Mouse (Mus musculus): ENCODE measurements around the gene Rfng. TPM values are rescaled to one million over a fixed set of nuclear protein-coding genes. Genes with fewer than 3 reads are reported as not detected.

The Rfng gene
- polyA plus RNA-seq, 2 experiments, result 39.0 to 61.0 TPM

DNA sequence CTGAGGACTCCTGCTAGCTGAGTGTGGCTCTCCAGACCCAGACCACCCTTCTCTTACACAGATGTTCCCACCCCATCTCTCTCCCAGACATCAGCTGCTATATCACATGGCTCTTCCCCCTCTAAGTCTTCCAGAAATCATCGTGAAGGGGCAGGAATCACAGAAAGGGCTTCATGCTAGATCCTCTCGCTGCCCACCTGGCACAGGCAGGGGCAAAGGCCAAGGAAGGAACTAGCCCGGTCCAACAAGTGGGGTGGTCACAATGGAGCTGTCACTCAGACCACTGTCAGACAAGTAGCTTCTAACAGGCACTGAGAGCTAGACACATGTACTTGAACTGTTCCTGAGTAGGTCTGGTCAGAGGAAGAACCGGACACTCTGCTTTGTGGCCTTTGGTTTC is 44.4 kb upstream of the Rfng start:
- Histone ChIP-seq H3K27me3 (ENCODE audit: control insufficient read depth, insufficient read depth, low read length) (no peaks in the 10 kb centered on the region), H3K9ac (ENCODE audit: low read depth, low read length, severe bottlenecking) (no peak overlapping the region), H3K27ac (replicated peaks; ENCODE audit: low read depth, low read length) (no peak overlapping the region), H3K4me1 (ENCODE audit: control insufficient read depth, insufficient read depth, low read length) (peaks cover 9% of the 10 kb centered on the region), H3K4me2 (replicated peaks; ENCODE audit: low read depth, low read length, severe bottlenecking) (no peak overlapping the region), H3K9me3 (ENCODE audit: control insufficient read depth, low read length) (no peaks in the 10 kb centered on the region), H3K36me3 (ENCODE audit: control insufficient read depth, insufficient read depth, low read length) (no peaks in the 10 kb centered on the region), H3K4me3 (replicated peaks; ENCODE audit: low read length) (no peak overlapping the region)
- 88% methylated on average over 4 of the region's 4 CpGs for WGBS
- TF ChIP-seq POLR2A (IDR thresholded peaks at IDR 0.05; ENCODE audit: borderline replicate concordance, extremely low read depth, insufficient read depth, insufficient read length), result no peak
- no peak for DNase-seq (ENCODE audit: low spot score)
- ATAC-seq (ENCODE audit: low FRiP score, low read depth), result no peak

DNA sequence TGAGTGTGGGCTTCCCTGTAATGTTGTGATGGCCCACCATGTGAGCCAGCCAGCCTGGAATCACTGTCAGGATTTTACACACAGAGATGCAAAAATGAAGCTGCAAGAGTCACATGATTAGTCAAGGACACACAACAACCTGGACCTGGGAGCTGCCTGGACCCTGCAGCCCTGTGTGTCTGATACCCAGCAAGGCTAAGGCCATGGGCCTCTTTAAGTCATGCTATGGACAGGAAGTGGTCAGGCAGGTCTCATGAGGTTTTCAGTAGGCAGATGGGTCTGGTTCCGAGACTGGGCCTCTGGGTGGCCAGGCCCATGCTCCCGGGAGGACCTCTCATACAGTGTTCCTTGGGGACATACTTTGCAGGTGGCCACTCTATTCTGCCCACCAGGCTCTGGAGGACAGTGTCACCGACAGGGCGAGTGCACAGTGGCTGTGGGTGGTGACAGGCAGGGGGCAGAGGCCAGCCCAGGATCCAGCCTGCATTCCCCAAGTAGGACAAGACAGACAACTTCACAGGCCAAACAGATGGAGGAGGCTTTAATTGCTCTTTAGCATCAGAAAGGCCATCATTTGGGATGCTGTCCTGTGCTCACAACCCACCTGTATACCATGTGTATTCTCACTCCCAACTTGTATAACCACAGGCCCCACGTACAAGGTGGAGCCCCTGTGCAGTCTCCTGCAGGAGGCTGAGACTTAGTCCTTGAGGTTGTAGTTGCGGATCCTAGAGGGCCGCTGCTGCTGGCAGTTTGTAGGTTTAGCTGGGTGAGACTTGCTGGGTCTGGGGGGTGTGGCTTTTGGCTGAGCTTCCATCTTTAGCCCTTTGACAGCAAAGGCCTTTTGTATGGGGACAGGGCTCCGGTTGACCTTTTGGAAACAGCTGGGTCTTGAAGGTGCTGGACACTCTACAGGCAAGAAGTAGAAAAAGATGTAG is 42.3 kb upstream of the Rfng start:
- H3K27ac ChIP-seq (replicated peaks; ENCODE audit: low read depth, low read length), result peak overlapping the region; percentile 98
- peaks cover 7% of the 10 kb centered on the region for H3K36me3 ChIP-seq (ENCODE audit: control insufficient read depth, insufficient read depth, low read length)
- DNase-seq (ENCODE audit: low spot score) (no peak), ATAC-seq (ENCODE audit: low FRiP score, low read depth) (no peak)
- no peak for TF ChIP-seq POLR2A (IDR thresholded peaks at IDR 0.05; ENCODE audit: borderline replicate concordance, extremely low read depth, insufficient read depth, insufficient read length)
- H3K9ac ChIP-seq (ENCODE audit: low read depth, low read length, severe bottlenecking), result no peak overlapping the region
- H3K4me1 ChIP-seq (ENCODE audit: control insufficient read depth, insufficient read depth, low read length), result peaks cover 23% of the 10 kb centered on the region
- H3K4me3 ChIP-seq (replicated peaks; ENCODE audit: low read length), result no peak overlapping the region
- no peak overlapping the region for H3K4me2 ChIP-seq (replicated peaks; ENCODE audit: low read depth, low read length, severe bottlenecking)
- no peaks in the 10 kb centered on the region for H3K27me3 ChIP-seq (ENCODE audit: control insufficient read depth, insufficient read depth, low read length)
- 86% methylated on average over 8 of the region's 8 CpGs for WGBS
- H3K9me3 ChIP-seq (ENCODE audit: control insufficient read depth, low read length), result no peaks in the 10 kb centered on the region

GRCm38 (mm10) chr11:120825289-120825863 is 41.4 kb upstream of the Rfng start:
- peak overlapping the region; percentile 89 for H3K4me3 ChIP-seq (replicated peaks; ENCODE audit: low read length)
- peaks cover 16% of the 10 kb centered on the region for H3K36me3 ChIP-seq (ENCODE audit: control insufficient read depth, insufficient read depth, low read length)
- H3K9ac ChIP-seq (ENCODE audit: low read depth, low read length, severe bottlenecking), result peak overlapping the region; percentile 89
- WGBS, result 39% methylated on average over 4 of the region's 4 CpGs
- peaks cover 23% of the 10 kb centered on the region for H3K4me1 ChIP-seq (ENCODE audit: control insufficient read depth, insufficient read depth, low read length)
- TF ChIP-seq POLR2A (IDR thresholded peaks at IDR 0.05; ENCODE audit: borderline replicate concordance, extremely low read depth, insufficient read depth, insufficient read length), result no peak
- H3K27ac ChIP-seq (replicated peaks; ENCODE audit: low read depth, low read length), result peak overlapping the region; percentile 98
- DNase-seq (ENCODE audit: low spot score) (no peak), ATAC-seq (ENCODE audit: low FRiP score, low read depth) (no peak)
- no peaks in the 10 kb centered on the region for H3K9me3 ChIP-seq (ENCODE audit: control insufficient read depth, low read length)
- H3K4me2 ChIP-seq (replicated peaks; ENCODE audit: low read depth, low read length, severe bottlenecking), result peak overlapping the region; percentile 72
- no peaks in the 10 kb centered on the region for H3K27me3 ChIP-seq (ENCODE audit: control insufficient read depth, insufficient read depth, low read length)

GRCm38 (mm10) chr11:120824787-120825288 is 40.8 kb upstream of the Rfng start:
- Histone ChIP-seq H3K4me3 (replicated peaks; ENCODE audit: low read length) (peak overlapping the region; percentile 89), H3K36me3 (ENCODE audit: control insufficient read depth, insufficient read depth, low read length) (peaks cover 21% of the 10 kb centered on the region), H3K9ac (ENCODE audit: low read depth, low read length, severe bottlenecking) (peak overlapping the region; percentile 89), H3K9me3 (ENCODE audit: control insufficient read depth, low read length) (no peaks in the 10 kb centered on the region), H3K27ac (replicated peaks; ENCODE audit: low read depth, low read length) (peak overlapping the region; percentile 98), H3K4me1 (ENCODE audit: control insufficient read depth, insufficient read depth, low read length) (peaks cover 23% of the 10 kb centered on the region), H3K4me2 (replicated peaks; ENCODE audit: low read depth, low read length, severe bottlenecking) (peak overlapping the region; percentile 72), H3K27me3 (ENCODE audit: control insufficient read depth, insufficient read depth, low read length) (no peaks in the 10 kb centered on the region)
- no peak for TF ChIP-seq POLR2A (IDR thresholded peaks at IDR 0.05; ENCODE audit: borderline replicate concordance, extremely low read depth, insufficient read depth, insufficient read length)
- ATAC-seq (ENCODE audit: low FRiP score, low read depth) (peak; percentile 66), DNase-seq (ENCODE audit: low spot score) (no peak)
- WGBS, result under 1% methylated on average over 18 of the region's 21 CpGs

- Histone ChIP-seq H3K27ac (replicated peaks; ENCODE audit: low read depth, low read length) (peak within 1 kb of the TSS; percentile 98), H3K27me3 (ENCODE audit: control insufficient read depth, insufficient read depth, low read length) (no peaks in the 10 kb centered on the region), H3K9ac (ENCODE audit: low read depth, low read length, severe bottlenecking) (peak within 1 kb of the TSS; percentile 89), H3K36me3 (ENCODE audit: control insufficient read depth, insufficient read depth, low read length) (peaks cover 28% of the 10 kb centered on the region), H3K4me1 (ENCODE audit: control insufficient read depth, insufficient read depth, low read length) (peaks cover 23% of the 10 kb centered on the region), H3K4me2 (replicated peaks; ENCODE audit: low read depth, low read length, severe bottlenecking) (peak within 1 kb of the TSS; percentile 72), H3K4me3 (replicated peaks; ENCODE audit: low read length) (peak within 1 kb of the TSS; percentile 89), H3K9me3 (ENCODE audit: control insufficient read depth, low read length) (no peaks in the 10 kb centered on the region)
- ATAC-seq (ENCODE audit: low FRiP score, low read depth) (peak; percentile 91), DNase-seq (ENCODE audit: low spot score) (peak; percentile 98)
- TF ChIP-seq POLR2A (IDR thresholded peaks at IDR 0.05; ENCODE audit: borderline replicate concordance, extremely low read depth, insufficient read depth, insufficient read length), result peak; percentile 99
- 2% methylated on average over 57 of the region's 109 CpGs for WGBS
Measured at GRCm38 (mm10) chr11:120823956-120824786, 40.2 kb upstream of the Rfng start, which contains the start of gene Fasn. Gene Fasn, minus strand, starts transcription at chr11:120824547.
